Mouse (Mus musculus): ENCODE results near the gene Gdf3. TPM values are rescaled to one million over a fixed set of nuclear protein-coding genes. Genes with fewer than 3 reads are reported as not detected.

The Gdf3 gene
- polyA plus RNA-seq, 1 experiment from 2014 or later: not detected

GRCm38 (mm10) chr6:122621066-122621465 is 11.2 kb upstream of the Gdf3 start:
- Histone ChIP-seq H3K4me3 (ENCODE audit: low read depth, low read length) (no peak overlapping the region), H3K4me1 (ENCODE audit: insufficient read depth) (no peaks in the 10 kb centered on the region), H3K36me3 (ENCODE audit: insufficient read depth) (no peaks in the 10 kb centered on the region), H3K9me3 (ENCODE audit: low read depth, low read length) (no peaks in the 10 kb centered on the region), H3K27me3 (ENCODE audit: insufficient read depth, low read length) (no peaks in the 10 kb centered on the region), H3K27ac (ENCODE audit: low read depth) (no peak overlapping the region), H3K4me2 (no peak overlapping the region), H3K9ac (no peak overlapping the region)
- TF ChIP-seq CTCF (IDR thresholded peaks at IDR 0.05; ENCODE audit: low read depth): no peak
- ATAC-seq (ENCODE audit: insufficient read depth) (no peak), DNase-seq (no peak)
- WGBS: 92% methylated on average over 6 of the region's 6 CpGs

GRCm38 (mm10) chr6:122616022-122616421 is 6.1 kb upstream of the Gdf3 start:
- WGBS: 52% methylated on average over 3 of the region's 3 CpGs
- Histone ChIP-seq H3K9me3 (ENCODE audit: low read depth, low read length) (no peaks in the 10 kb centered on the region), H3K4me2 (no peak overlapping the region), H3K36me3 (ENCODE audit: insufficient read depth) (no peaks in the 10 kb centered on the region), H3K27ac (ENCODE audit: low read depth) (no peak overlapping the region), H3K4me1 (ENCODE audit: insufficient read depth) (no peaks in the 10 kb centered on the region), H3K27me3 (ENCODE audit: insufficient read depth, low read length) (no peaks in the 10 kb centered on the region), H3K4me3 (ENCODE audit: low read depth, low read length) (no peak overlapping the region), H3K9ac (no peak overlapping the region)
- ATAC-seq (ENCODE audit: insufficient read depth): no peak
- TF ChIP-seq CTCF (IDR thresholded peaks at IDR 0.05; ENCODE audit: low read depth): no peak
- no peak for DNase-seq

- H3K27me3 ChIP-seq (ENCODE audit: insufficient read depth, low read length): peaks cover 3% of the 10 kb centered on the region; the same call in 1 of the 2 replicates
- WGBS: 51% methylated on average over 2 of the region's 2 CpGs
- H3K4me2 ChIP-seq: no peak overlapping the region
- H3K36me3 ChIP-seq (ENCODE audit: insufficient read depth): no peaks in the 10 kb centered on the region
- H3K9ac ChIP-seq: no peak overlapping the region
- H3K9me3 ChIP-seq (ENCODE audit: low read depth, low read length): no peaks in the 10 kb centered on the region
- H3K4me1 ChIP-seq (ENCODE audit: insufficient read depth): no peaks in the 10 kb centered on the region
- DNase-seq: peak; percentile 16
- ATAC-seq (ENCODE audit: insufficient read depth): no peak
- no peak overlapping the region for H3K4me3 ChIP-seq (ENCODE audit: low read depth, low read length)
- H3K27ac ChIP-seq (ENCODE audit: low read depth): no peak overlapping the region
- peak; percentile 52 for TF ChIP-seq CTCF (IDR thresholded peaks at IDR 0.05; ENCODE audit: low read depth)
Measured at GRCm38 (mm10) chr6:122614047-122614446, 4.2 kb upstream of the Gdf3 start.

GRCm38 (mm10) chr6:122612426-122612825 is 2.5 kb upstream of the Gdf3 start:
- Histone ChIP-seq H3K27me3 (ENCODE audit: insufficient read depth, low read length) (peaks cover 3% of the 10 kb centered on the region; the same call in 1 of the 2 replicates), H3K4me1 (ENCODE audit: insufficient read depth) (no peaks in the 10 kb centered on the region), H3K27ac (ENCODE audit: low read depth) (no peak overlapping the region), H3K4me3 (ENCODE audit: low read depth, low read length) (no peak overlapping the region), H3K9ac (no peak overlapping the region), H3K4me2 (no peak overlapping the region), H3K9me3 (ENCODE audit: low read depth, low read length) (no peaks in the 10 kb centered on the region), H3K36me3 (ENCODE audit: insufficient read depth) (no peaks in the 10 kb centered on the region)
- TF ChIP-seq CTCF (IDR thresholded peaks at IDR 0.05; ENCODE audit: low read depth): no peak
- DNase-seq: no peak
- no peak for ATAC-seq (ENCODE audit: insufficient read depth)
- WGBS: 84% methylated on average over 4 of the region's 4 CpGs

- H3K36me3 ChIP-seq (ENCODE audit: insufficient read depth): no peaks in the 10 kb centered on the region
- H3K27ac ChIP-seq (ENCODE audit: low read depth): no peak overlapping the region
- H3K27me3 ChIP-seq (ENCODE audit: insufficient read depth, low read length): peaks cover 3% of the 10 kb centered on the region; the same call in 1 of the 2 replicates
- no peak for ATAC-seq (ENCODE audit: insufficient read depth)
- H3K4me3 ChIP-seq (ENCODE audit: low read depth, low read length): no peak overlapping the region
- H3K4me2 ChIP-seq: no peak overlapping the region
- no peak for DNase-seq
- TF ChIP-seq CTCF (IDR thresholded peaks at IDR 0.05; ENCODE audit: low read depth): no peak
- no peaks in the 10 kb centered on the region for H3K9me3 ChIP-seq (ENCODE audit: low read depth, low read length)
- H3K9ac ChIP-seq: no peak overlapping the region
- no peaks in the 10 kb centered on the region for H3K4me1 ChIP-seq (ENCODE audit: insufficient read depth)
- WGBS: 38% methylated on average over 9 of the region's 9 CpGs
Measured at GRCm38 (mm10) chr6:122609377-122609728, 534 bp downstream of the Gdf3 start.

GRCm38 (mm10) chr6:122608434-122609376 is 1.2 kb downstream of the Gdf3 start:
- H3K4me2 ChIP-seq: no peak overlapping the region
- 74% methylated on average over 10 of the region's 10 CpGs for WGBS
- no peak overlapping the region for H3K27ac ChIP-seq (ENCODE audit: low read depth)
- no peak overlapping the region for H3K9ac ChIP-seq
- no peak for TF ChIP-seq CTCF (IDR thresholded peaks at IDR 0.05; ENCODE audit: low read depth)
- no peak for DNase-seq
- no peaks in the 10 kb centered on the region for H3K4me1 ChIP-seq (ENCODE audit: insufficient read depth)
- H3K36me3 ChIP-seq (ENCODE audit: insufficient read depth): no peaks in the 10 kb centered on the region
- no peaks in the 10 kb centered on the region for H3K9me3 ChIP-seq (ENCODE audit: low read depth, low read length)
- no peak for ATAC-seq (ENCODE audit: insufficient read depth)
- H3K27me3 ChIP-seq (ENCODE audit: insufficient read depth, low read length): peaks cover 3% of the 10 kb centered on the region; the same call in 1 of the 2 replicates
- no peak overlapping the region for H3K4me3 ChIP-seq (ENCODE audit: low read depth, low read length)

GRCm38 (mm10) chr6:122607700-122608099 is 2.2 kb downstream of the Gdf3 start:
- H3K9ac ChIP-seq: no peak overlapping the region
- no peak overlapping the region for H3K4me3 ChIP-seq (ENCODE audit: low read depth, low read length)
- WGBS: 86% methylated on average over 12 of the region's 12 CpGs
- H3K27me3 ChIP-seq (ENCODE audit: insufficient read depth, low read length): peaks cover 3% of the 10 kb centered on the region; the same call in 1 of the 2 replicates
- H3K4me2 ChIP-seq: no peak overlapping the region
- ATAC-seq (ENCODE audit: insufficient read depth) (no peak), DNase-seq (no peak)
- no peaks in the 10 kb centered on the region for H3K4me1 ChIP-seq (ENCODE audit: insufficient read depth)
- no peaks in the 10 kb centered on the region for H3K9me3 ChIP-seq (ENCODE audit: low read depth, low read length)
- TF ChIP-seq CTCF (IDR thresholded peaks at IDR 0.05; ENCODE audit: low read depth): no peak
- no peak overlapping the region for H3K27ac ChIP-seq (ENCODE audit: low read depth)
- H3K36me3 ChIP-seq (ENCODE audit: insufficient read depth): no peaks in the 10 kb centered on the region
